Mouse (Mus musculus) myocyte (in vitro differentiated cells): Measurements from ENCODE around the gene Lrriq4.

Source experiments
- POLR2A ChIP-seq: IDR thresholded peaks from one replicate; pipeline ENCODE4 v1.6.1; 2011; ENCODE audit warnings: low read depth, mild to moderate bottlenecking, control low read depth, moderate library complexity; ENCODE audit not compliant: insufficient read length
- POLR2AphosphoS2 ChIP-seq: IDR thresholded peaks from one replicate; pipeline ENCODE4 v1.6.1; 2011; ENCODE audit warnings: low read depth, control low read depth; ENCODE audit not compliant: insufficient read length
- SRF ChIP-seq: IDR thresholded peaks from one replicate; pipeline ENCODE4 v1.6.1; 2011; ENCODE audit warnings: low read depth; ENCODE audit not compliant: control insufficient read depth, insufficient read length

- TF ChIP-seq SRF (no peak), POLR2AphosphoS2 (peak; percentile 83), POLR2A (peak; percentile 76)
Observed at GRCm38 (mm10) chr3:30602065-30602739, 42.1 kb upstream of the Lrriq4 start, which contains the start of gene Mynn.
